Mouse (Mus musculus) cortical plate, adult 2 months (tissue): ENCODE data around the gene Cldn18. TPM values are rescaled to one million over a fixed set of nuclear protein-coding genes. Genes with fewer than 3 reads are reported as not detected.

ENCODE experiments used
- H3K27ac ChIP-seq: fragments of 200-500 bp; 2 replicates; pipeline ENCODE4 v1.5.1; 2012; ENCODE audit warnings: low read length, control low read depth, inconsistent platforms; ENCODE audit not compliant: insufficient read depth
- H3K4me1 ChIP-seq: fragments of 200-500 bp; 2 replicates; pipeline ENCODE4 v1.6.1; 2011; ENCODE audit warnings: low read length; ENCODE audit not compliant: control insufficient read depth, insufficient read depth
- H3K4me3 ChIP-seq: fragments of 200-500 bp; 2 replicates; pipeline ENCODE4 v1.5.1; 2011; ENCODE audit warnings: mild to moderate bottlenecking, low read length, control low read depth; ENCODE audit not compliant: insufficient read depth
- CTCF ChIP-seq: fragments of 200-500 bp; IDR thresholded peaks from 2 replicates; pipeline ENCODE4 v1.5.1; 2011; ENCODE audit warnings: mild to moderate bottlenecking, control low read depth, low read length; ENCODE audit not compliant: insufficient read depth; ENCODE audit errors: extremely low read depth
- POLR2A ChIP-seq: fragments of 200-500 bp; IDR thresholded peaks from 2 replicates; pipeline ENCODE4 v1.6.1; 2011; ENCODE audit warnings: mild to moderate bottlenecking, low read length, control low read depth; ENCODE audit not compliant: insufficient read depth; ENCODE audit errors: extremely low read depth
- polyA plus RNA-seq: library from polyadenylated mRNA; depleted of rRNA; stranded (reverse); fragments of >200 nt; gene quantifications from 2 replicates; pipeline ENCODE4 v1.2.3, GENCODE M21; 2012

The Cldn18 gene
- polyA plus RNA-seq, 1 experiment: not detected

DNA sequence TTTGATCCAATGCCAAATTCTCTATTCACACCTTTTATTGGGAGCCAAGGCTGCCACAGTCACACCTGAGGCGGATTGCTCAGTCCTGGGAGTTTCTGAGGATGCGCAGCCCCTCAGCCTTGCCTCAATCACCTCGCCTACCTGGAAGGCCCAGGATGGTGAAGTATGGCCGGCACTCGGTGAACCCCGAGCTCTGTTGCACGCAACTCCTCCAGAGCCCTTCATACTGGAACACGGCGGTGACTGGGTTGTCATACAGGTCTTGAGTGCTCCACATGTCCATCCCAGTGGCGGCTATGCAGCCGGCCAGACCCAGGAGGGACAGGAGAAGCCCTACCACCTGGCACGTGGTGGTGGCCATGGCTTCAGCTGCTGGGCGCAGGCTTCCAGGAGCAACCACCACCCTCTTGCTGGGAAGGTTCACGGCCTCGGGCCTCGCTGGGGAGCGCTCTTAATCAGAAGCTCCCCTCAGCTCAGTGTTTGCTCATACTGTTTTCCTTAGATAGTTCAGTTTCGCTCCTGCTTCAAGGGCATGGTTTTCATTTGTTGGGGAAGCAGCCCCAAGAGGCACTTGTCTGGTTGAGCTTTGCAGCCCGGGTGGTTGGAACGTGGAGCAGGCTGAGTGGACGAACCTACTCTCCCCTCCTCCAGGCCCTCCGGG is 7.3 kb downstream of the Cldn18 start:
- TF ChIP-seq CTCF (no peak), POLR2A (no peak)
- Histone ChIP-seq H3K4me1 (no peaks in the 10 kb centered on the region), H3K27ac (no peak overlapping the region), H3K4me3 (no peak overlapping the region)

DNA sequence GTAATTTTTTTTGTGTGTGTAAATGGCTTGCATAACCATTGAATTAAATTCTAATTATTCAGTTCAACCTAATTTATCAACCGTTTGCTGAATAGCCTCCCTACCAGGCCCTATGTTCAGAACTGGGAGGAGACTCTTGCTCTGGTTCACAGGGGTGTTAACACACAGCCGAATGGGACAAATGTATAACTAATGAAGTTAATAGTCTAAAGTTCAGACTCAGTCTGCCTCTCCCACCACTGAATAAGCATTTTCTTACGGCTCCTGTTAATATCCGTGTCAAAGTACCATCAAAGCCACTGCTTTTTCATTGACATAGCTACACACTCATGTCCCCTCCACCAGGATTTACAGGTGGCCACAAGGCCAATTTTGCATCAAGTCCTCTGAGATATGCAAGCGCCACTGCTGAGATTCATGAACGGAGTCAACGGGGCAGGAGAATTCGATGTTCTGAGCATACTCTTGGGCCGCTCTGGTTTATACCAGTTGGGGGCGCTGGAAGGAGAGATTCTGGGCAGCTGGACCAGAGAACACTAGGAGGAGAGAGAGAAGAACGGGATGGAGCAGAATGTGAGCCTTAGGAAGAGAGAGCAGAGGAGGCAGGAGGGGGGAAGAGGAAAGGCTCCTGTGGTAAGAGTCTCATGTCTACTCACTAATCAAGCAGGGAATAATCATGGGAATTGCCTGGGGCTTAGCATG is 9.5 kb downstream of the Cldn18 start:
- H3K4me1 ChIP-seq: no peaks in the 10 kb centered on the region
- no peak overlapping the region for H3K4me3 ChIP-seq
- no peak overlapping the region for H3K27ac ChIP-seq
- TF ChIP-seq CTCF (no peak), POLR2A (no peak)

DNA sequence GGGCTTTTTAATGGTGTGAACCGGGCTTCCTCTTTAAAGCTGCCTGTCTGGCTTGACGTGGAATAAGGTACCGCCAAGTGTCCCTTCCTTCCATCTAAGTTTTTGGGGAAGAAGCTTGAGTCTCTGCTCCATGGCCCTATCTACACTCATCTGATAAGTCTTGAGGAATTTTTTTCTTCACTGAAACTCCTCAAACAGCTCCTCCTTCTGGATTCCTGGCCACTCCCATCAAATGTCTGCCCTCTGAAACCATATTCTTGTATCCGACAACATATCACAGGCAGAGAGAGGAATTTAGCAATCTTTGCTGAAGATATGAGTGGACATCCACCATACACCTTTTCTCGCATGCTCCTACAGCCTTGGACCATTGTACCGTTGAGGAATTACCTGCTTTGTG is 10.8 kb downstream of the Cldn18 start:
- Histone ChIP-seq H3K4me3 (no peak overlapping the region), H3K4me1 (no peaks in the 10 kb centered on the region), H3K27ac (no peak overlapping the region)
- TF ChIP-seq CTCF (no peak), POLR2A (no peak)

DNA sequence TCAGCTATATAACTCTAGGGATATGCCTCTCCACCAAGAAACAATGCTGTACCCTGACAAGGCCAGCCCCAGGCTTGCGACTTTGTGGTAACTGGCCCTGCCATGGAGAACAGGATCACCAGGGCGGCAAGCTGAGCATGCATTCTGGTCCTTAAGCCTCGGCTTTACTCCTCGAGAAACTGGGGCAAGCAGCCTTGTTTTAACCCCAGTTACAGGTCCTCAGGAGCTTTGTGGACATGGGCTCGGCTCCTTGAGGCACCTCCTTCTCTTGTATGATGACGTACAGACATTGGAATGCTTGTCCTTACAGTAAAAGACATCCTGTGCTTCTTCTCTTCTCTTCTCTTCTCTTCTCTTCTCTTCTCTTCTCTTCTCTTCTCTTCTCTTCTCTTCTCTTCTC is 13.4 kb downstream of the Cldn18 start:
- no peak overlapping the region for H3K27ac ChIP-seq
- H3K4me1 ChIP-seq: 0 out of 2 replicates have a peak, but pooled peaks cover 1% of the 10 kb centered on the region

DNA sequence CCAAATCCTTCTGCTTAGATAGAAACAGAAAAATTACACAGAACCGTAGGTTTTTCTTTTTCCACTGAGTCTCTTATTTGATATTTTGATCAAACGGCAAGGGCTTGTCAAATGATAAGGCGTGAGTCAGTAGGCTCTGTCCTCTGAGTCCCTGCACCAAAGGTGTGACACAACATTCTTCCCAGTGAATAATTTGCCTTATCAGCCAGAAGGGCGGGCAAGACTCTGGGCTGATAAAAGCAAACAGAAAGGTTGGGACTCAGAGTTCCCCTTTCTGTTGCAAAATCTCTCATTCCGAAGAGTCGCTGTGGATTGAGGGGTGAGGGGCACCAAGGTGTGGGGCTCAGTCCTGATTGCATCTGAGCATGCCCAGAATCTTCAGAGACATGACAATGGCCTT is 14.9 kb downstream of the Cldn18 start:
- Histone ChIP-seq H3K4me3 (no peak overlapping the region), H3K4me1 (0 out of 2 replicates have a peak, but pooled peaks cover 1% of the 10 kb centered on the region), H3K27ac (no peak overlapping the region)
- no peak for TF ChIP-seq CTCF
- no peak for TF ChIP-seq POLR2A

More for the DNA sequence above, 13.4 kb downstream of the Cldn18 start:
- H3K4me3 ChIP-seq: no peak overlapping the region
- TF ChIP-seq CTCF: no peak
- no peak for TF ChIP-seq POLR2A

DNA sequence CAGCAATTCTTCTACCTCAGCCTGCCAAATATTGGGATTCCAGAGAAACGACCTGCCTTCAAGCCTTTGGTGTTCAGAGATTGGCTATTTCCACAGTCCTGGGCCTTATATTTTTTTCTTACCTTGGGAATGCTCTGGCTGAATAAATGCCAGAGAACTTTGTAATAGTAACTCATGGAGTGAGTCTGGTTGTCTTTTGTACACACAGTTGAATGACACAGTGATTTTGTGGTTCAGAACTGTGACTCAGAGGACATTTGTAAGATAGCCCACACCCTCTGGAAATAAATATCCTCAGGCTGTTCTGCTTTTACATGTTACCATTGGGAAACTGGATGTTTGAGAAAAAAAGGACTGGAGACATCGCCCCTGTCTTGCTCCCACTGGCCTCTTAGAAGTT is 15.9 kb downstream of the Cldn18 start:
- H3K4me1 ChIP-seq: 0 out of 2 replicates have a peak, but pooled peaks cover 1% of the 10 kb centered on the region
- H3K27ac ChIP-seq: no peak overlapping the region
- TF ChIP-seq CTCF (no peak), POLR2A (no peak)
- H3K4me3 ChIP-seq: no peak overlapping the region

DNA sequence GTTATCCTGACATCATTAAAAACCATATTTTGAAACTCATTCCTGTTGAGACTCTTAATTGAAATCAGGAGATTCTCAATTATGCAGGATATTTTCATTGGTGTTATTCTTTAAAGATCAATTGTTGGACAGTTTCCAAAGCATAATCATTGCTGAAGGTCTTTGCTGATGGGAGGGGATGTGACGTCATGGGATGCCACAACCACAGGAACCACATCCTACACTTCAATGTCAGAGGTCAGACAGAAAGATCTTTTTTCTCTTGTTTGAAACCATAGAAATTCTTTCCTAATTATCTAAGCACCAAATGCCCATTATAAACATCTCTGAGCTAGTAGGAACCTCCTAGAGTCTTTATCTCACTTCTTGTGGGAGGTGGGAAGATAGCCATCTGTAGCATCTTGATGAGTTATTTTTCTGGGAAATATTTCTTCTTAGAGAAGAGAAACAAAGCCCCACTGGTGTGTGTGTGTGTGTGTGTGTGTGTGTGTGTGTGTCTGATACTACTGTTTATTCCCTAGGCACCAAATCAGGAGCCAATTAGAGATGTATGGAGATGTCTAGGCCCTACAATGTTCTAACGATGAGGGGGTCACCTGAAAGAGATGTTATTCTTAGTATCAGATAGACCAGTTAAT is 17.2 kb downstream of the Cldn18 start:
- 0 out of 2 replicates have a peak, but pooled peaks cover 1% of the 10 kb centered on the region for H3K4me1 ChIP-seq
- no peak overlapping the region for H3K4me3 ChIP-seq
- TF ChIP-seq POLR2A (no peak), CTCF (no peak)
- no peak overlapping the region for H3K27ac ChIP-seq

DNA sequence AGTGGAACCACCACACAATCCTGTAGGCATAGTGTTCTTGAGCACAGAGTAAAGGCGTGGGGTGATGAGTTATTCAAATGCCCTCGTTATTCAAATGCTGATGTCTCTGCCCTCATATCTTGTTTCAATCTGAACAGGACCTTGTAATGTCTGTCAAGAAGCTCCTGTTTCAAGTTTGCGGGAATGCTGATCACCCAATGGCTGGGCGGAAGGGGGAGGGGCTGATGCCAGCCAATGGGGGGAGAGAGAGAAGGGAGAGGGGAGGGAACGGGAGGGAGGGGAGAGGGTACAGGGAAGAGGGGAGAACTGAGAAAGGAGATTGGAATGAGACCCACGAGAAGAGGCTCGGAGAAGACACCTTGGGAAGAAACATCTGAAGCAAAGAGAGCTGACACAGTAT is 22.1 kb downstream of the Cldn18 start:
- H3K27ac ChIP-seq: no peak overlapping the region
- TF ChIP-seq CTCF (no peak), POLR2A (no peak)
- 0 out of 2 replicates have a peak, but pooled peaks cover 1% of the 10 kb centered on the region for H3K4me1 ChIP-seq
- H3K4me3 ChIP-seq: no peak overlapping the region

DNA sequence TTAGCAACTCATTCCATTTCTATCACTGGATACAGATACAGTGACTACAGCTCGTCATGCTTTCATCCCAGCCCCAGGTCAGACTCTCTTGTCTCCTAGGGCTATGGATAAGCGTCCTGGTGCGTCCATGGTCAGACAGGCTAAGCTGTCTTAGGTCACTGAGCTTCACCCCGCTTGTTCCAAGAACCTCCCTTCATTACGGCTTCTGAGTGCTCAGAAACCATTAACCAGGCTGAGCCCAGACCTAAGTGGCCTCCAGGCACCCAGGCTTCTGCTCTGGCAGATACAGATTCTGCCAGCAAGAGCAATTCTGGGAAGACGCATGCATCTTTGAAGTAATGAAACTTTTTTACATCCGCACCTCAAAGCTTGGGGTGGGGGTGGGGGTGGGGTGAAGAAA is 26.7 kb downstream of the Cldn18 start:
- H3K27ac ChIP-seq: no peak overlapping the region
- H3K4me3 ChIP-seq: no peak overlapping the region
- TF ChIP-seq CTCF: no peak
- TF ChIP-seq POLR2A: no peak
- no peaks in the 10 kb centered on the region for H3K4me1 ChIP-seq

DNA sequence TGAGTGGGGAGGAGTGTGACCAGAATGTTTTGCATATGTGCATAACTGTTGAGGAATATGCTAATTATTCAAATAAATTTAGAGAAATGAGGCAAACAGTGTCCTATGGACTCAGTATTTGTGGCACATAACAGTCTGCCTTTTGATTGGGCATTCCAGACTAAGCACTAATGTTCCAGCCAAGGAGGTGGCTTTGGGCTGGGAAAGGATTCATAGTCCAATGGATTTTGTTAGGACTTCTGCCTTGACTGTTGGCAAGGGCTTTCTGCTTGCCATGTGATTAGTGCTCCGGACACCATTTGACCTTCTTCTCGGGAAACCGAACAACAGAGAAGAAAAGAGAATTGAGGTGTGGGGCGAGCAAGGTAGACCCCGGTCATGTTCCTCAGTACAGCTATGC is 27.3 kb downstream of the Cldn18 start:
- TF ChIP-seq CTCF: no peak
- no peak overlapping the region for H3K27ac ChIP-seq
- H3K4me1 ChIP-seq: 0 out of 2 replicates have a peak, but pooled peaks cover 2% of the 10 kb centered on the region
- no peak overlapping the region for H3K4me3 ChIP-seq
